8 mouse cellular contexts compared by ENCODE assay signal in the genomic region with DNA sequence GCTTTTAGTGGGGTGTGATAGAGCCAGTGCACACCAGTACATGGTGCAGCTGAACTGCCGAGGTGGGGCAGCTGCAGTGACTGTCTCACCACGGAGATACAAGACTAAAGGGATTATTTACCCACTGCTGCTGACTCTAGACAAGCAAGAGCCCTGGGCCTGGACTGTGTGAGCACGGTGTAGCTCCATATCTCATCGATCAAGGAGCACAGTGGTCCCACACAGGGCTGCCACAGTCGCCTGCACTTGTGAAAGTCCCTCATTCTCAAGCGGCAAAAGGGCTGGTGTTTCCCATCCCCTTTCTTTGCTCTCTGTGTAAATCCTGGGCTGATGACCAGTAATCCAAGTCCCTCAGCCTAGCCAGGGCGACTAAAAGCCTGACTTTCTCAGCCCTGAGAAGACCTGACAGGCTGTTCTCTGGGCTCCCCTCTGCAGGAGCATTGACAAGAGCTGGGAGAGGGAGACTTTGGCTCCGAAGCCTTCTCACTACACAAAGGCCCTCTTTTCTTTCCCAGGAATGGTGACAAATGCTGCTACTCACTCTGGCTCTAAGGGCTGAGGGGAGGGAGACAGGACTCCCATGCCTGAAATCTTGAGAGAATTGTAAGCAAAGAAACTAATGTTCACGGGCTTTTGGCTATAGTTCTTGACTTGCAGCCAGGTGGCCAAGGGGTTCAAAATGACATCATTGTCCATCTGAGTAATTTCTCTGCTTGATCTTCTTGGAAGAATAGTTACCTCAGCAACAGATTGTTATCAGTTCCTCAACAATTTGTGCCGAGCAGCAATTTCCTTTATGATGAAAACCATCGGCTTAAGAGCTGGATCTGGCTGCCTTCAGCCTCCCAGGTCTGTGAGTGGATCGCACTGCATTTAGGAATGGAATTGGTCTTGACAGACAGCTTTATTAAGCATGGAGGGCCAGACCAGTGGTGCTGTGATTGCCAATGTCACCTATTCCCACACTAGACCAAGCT.
DNase-seq lines count a peak whose midpoint lies in the region; ATAC-seq and TF ChIP-seq lines count a peak whose summit lies in the region.

No protein-coding gene starts in this region.

- no peak for TF ChIP-seq POLR2A in brain, embryonic 14.5 days (IDR thresholded peaks at IDR 0.05; ENCODE audit: borderline replicate concordance, extremely low read depth, insufficient read depth, insufficient read length, poor library complexity, severe bottlenecking)

- H3K9ac ChIP-seq in hindbrain, embryonic 13.5 days = no peak overlapping the region
- H3K9ac ChIP-seq in lung, postnatal 0 days (replicated peaks; ENCODE audit: low read depth) = no peak overlapping the region
- H3K9ac ChIP-seq in intestine, embryonic 16.5 days (ENCODE audit: low read depth, low read length) = no peak overlapping the region

- 0 out of 2 replicates have a peak, but pooled peaks cover 4% of the 10 kb centered on the region for H3K4me1 ChIP-seq in hindbrain, embryonic 13.5 days (replicated peaks)
- 0 out of 2 replicates have a peak, but pooled peaks cover 5% of the 10 kb centered on the region for H3K4me1 ChIP-seq in hindbrain, embryonic 10.5 days (replicated peaks)
- no peaks in the 10 kb centered on the region for H3K4me1 ChIP-seq in lung, postnatal 0 days (ENCODE audit: insufficient read depth, low read depth, low read length)
- H3K4me1 ChIP-seq in intestine, embryonic 16.5 days (ENCODE audit: control insufficient read depth, insufficient read depth, low read length) = no peaks in the 10 kb centered on the region

- no peaks in the 10 kb centered on the region for H3K9me3 ChIP-seq in hindbrain, embryonic 13.5 days
- H3K9me3 ChIP-seq in hindbrain, embryonic 10.5 days = no peaks in the 10 kb centered on the region
- no peaks in the 10 kb centered on the region for H3K9me3 ChIP-seq in lung, postnatal 0 days (ENCODE audit: low read length)
- H3K9me3 ChIP-seq in intestine, embryonic 16.5 days (ENCODE audit: control insufficient read depth, low read length) = no peaks in the 10 kb centered on the region

- no peak for TF ChIP-seq CTCF in brain, embryonic 14.5 days (IDR thresholded peaks at IDR 0.05; ENCODE audit: borderline replicate concordance, extremely low read depth, insufficient read depth, insufficient read length)
- no peak for TF ChIP-seq CTCF in lung, postnatal 0 days (IDR thresholded peaks at IDR 0.05)

- H3K27ac ChIP-seq in hindbrain, embryonic 13.5 days = peak overlapping the region; percentile 63; the same call in 1 of the 2 replicates
- H3K27ac ChIP-seq in hindbrain, embryonic 10.5 days = no peak overlapping the region; the same call in 1 of the 2 replicates
- H3K27ac ChIP-seq in lung, postnatal 0 days (ENCODE audit: low read length) = no peak overlapping the region
- no peak overlapping the region for H3K27ac ChIP-seq in intestine, embryonic 16.5 days (ENCODE audit: low read length)

- 58% methylated on average over 12 of the region's 12 CpGs for WGBS in hindbrain, embryonic 13.5 days
- WGBS in hindbrain, embryonic 10.5 days = 71% methylated on average over 12 of the region's 12 CpGs
- WGBS in lung, postnatal 0 days = 32% methylated on average over 12 of the region's 12 CpGs
- WGBS in intestine, embryonic 16.5 days = 46% methylated on average over 12 of the region's 12 CpGs

- H3K36me3 ChIP-seq in hindbrain, embryonic 13.5 days = no peaks in the 10 kb centered on the region
- no peaks in the 10 kb centered on the region for H3K36me3 ChIP-seq in hindbrain, embryonic 10.5 days
- H3K36me3 ChIP-seq in lung, postnatal 0 days (ENCODE audit: insufficient read depth, low read length) = no peaks in the 10 kb centered on the region
- no peaks in the 10 kb centered on the region for H3K36me3 ChIP-seq in intestine, embryonic 16.5 days (ENCODE audit: control insufficient read depth, insufficient read depth, low read length)

- no peak for TF ChIP-seq EP300 in lung, postnatal 0 days (IDR thresholded peaks at IDR 0.05)

- H3K4me2 ChIP-seq in hindbrain, embryonic 13.5 days = no peak overlapping the region
- no peak overlapping the region for H3K4me2 ChIP-seq in lung, postnatal 0 days (replicated peaks; ENCODE audit: low read depth, low read length)
- no peak overlapping the region for H3K4me2 ChIP-seq in intestine, embryonic 16.5 days (ENCODE audit: low read depth, low read length)

- no peak for DNase-seq in hindbrain, embryonic 10.5 days (ENCODE audit: low spot score)
- peak; percentile 90 for DNase-seq in brain, embryonic 14.5 days (ENCODE audit: low read depth)
- DNase-seq in heart, adult 8-10 months (ENCODE audit: low spot score) = peak; percentile 48
- peak; percentile 8 for DNase-seq in lung, postnatal 0 days (ENCODE audit: low spot score)
- no peak for DNase-seq in thymus, postnatal 4 days
- DNase-seq in adrenal gland, postnatal 4 days (ENCODE audit: low spot score in 2 of 2) = no peak

- no peaks in the 10 kb centered on the region for H3K27me3 ChIP-seq in hindbrain, embryonic 13.5 days
- H3K27me3 ChIP-seq in hindbrain, embryonic 10.5 days (ENCODE audit: insufficient read depth, poor library complexity, severe bottlenecking) = no peaks in the 10 kb centered on the region
- no peaks in the 10 kb centered on the region for H3K27me3 ChIP-seq in lung, postnatal 0 days (replicated peaks; ENCODE audit: insufficient read depth, low read length)
- H3K27me3 ChIP-seq in intestine, embryonic 16.5 days (replicated peaks; ENCODE audit: control insufficient read depth, insufficient read depth, low read length) = no peaks in the 10 kb centered on the region

- no peak overlapping the region for H3K4me3 ChIP-seq in hindbrain, embryonic 13.5 days
- no peak overlapping the region for H3K4me3 ChIP-seq in hindbrain, embryonic 10.5 days
- H3K4me3 ChIP-seq in lung, postnatal 0 days (ENCODE audit: low read depth, low read length) = no peak overlapping the region
- H3K4me3 ChIP-seq in intestine, embryonic 16.5 days (ENCODE audit: low read length) = no peak overlapping the region

- ATAC-seq in hindbrain, embryonic 13.5 days (ENCODE audit: low FRiP score) = peak; percentile 90
- no peak for ATAC-seq in lung, postnatal 0 days
- ATAC-seq in intestine, embryonic 16.5 days = no peak

Comparison
In these comparisons a context has a peak if more than half of its experiments do, and no peak if none do; other contexts are left out.
1. DNase-seq: peak in brain, embryonic 14.5 days (single experiment), heart, adult 8-10 months (single experiment) and lung, postnatal 0 days (single experiment); none in hindbrain, embryonic 10.5 days (single experiment), thymus, postnatal 4 days (single experiment) and adrenal gland, postnatal 4 days (0 of 2).